Mouse (Mus musculus): ENCODE measurements around the gene AI661453. TPM values are rescaled to one million over a fixed set of nuclear protein-coding genes. Genes with fewer than 3 reads are reported as not detected.

AI661453 gene
- total and polyA plus RNA-seq, 3 experiments: not detected

GRCm38 (mm10) chr17:47454675-47455074 lies 18.3 kb downstream of the AI661453 start (continued):
- TF ChIP-seq NRF1 (IDR thresholded peaks at IDR 0.05; ENCODE audit: insufficient read depth, low read depth, low read length, poor library complexity, severe bottlenecking) (no peak), MAZ (IDR thresholded peaks at IDR 0.05; ENCODE audit: low read depth, low read length) (peak; percentile 51; the same call in 1 of the 2 replicates), POLR2AphosphoS5 (IDR thresholded peaks at IDR 0.05; ENCODE audit: borderline replicate concordance, low read depth, low read length) (no peak), ETS1 (IDR thresholded peaks at IDR 0.05; ENCODE audit: low read depth, low read length) (peak; percentile 26; the same call in 1 of the 2 replicates), USF1 (IDR thresholded peaks at IDR 0.05; ENCODE audit: low read depth, low read length) (no peak), ZMIZ1 (IDR thresholded peaks at IDR 0.05; ENCODE audit: low read depth, low read length) (no peak), TBP (IDR thresholded peaks at IDR 0.05; ENCODE audit: low read depth, low read length) (0 out of 2 replicates have a peak, but pooled peaks have one; percentile 33), MAFK (IDR thresholded peaks at IDR 0.05; ENCODE audit: borderline replicate concordance, low read depth, low read length) (no peak)

- H3K4me1 ChIP-seq (ENCODE audit: control insufficient read depth in 1 of 2, insufficient read depth in 2 of 2, low read length in 2 of 2): peaks cover 6 to 17% of the 10 kb centered on the region in 2 experiments
- H3K9me3 ChIP-seq (replicated peaks; ENCODE audit: insufficient read depth, low read length): no peaks in the 10 kb centered on the region
- no peak overlapping the region for H3K9ac ChIP-seq (ENCODE audit: control insufficient read depth, low read depth, low read length, poor library complexity, severe bottlenecking)
- peaks cover 0 to 1% of the 10 kb centered on the region in 2 experiments; a peak in 2 of 4 replicates for H3K27me3 ChIP-seq (ENCODE audit: control insufficient read depth in 1 of 2, insufficient read depth in 2 of 2, low read length in 2 of 2)
- TF ChIP-seq MXI1 (IDR thresholded peaks at IDR 0.05; ENCODE audit: low read depth, low read length) (no peak), MAZ (IDR thresholded peaks at IDR 0.05; ENCODE audit: low read depth, low read length) (no peak), USF2 (IDR thresholded peaks at IDR 0.05; ENCODE audit: borderline replicate concordance in 1 of 2, insufficient read depth in 1 of 2, low read depth in 1 of 2, low read length in 2 of 2) (no peak), CTCF (IDR thresholded peaks at IDR 0.05 in 2 of 3, conservative IDR thresholded peaks at IDR 0.05 in 1 of 3; ENCODE audit: control insufficient read depth in 1 of 3, insufficient read depth in 1 of 3, low read depth in 2 of 3, low read length in 3 of 3, poor library complexity in 1 of 3, severe bottlenecking in 1 of 3) (no peak), HCFC1 (IDR thresholded peaks at IDR 0.05; ENCODE audit: low read depth, low read length) (no peak), TBP (IDR thresholded peaks at IDR 0.05; ENCODE audit: low read depth, low read length) (no peak), CHD1 (IDR thresholded peaks at IDR 0.05; ENCODE audit: low read depth, low read length) (no peak), SIN3A (IDR thresholded peaks at IDR 0.05; ENCODE audit: low read length) (no peak), MEF2A (IDR thresholded peaks at IDR 0.05; ENCODE audit: extremely low read depth, insufficient replicate concordance, low read depth, low read length, poor library complexity, severe bottlenecking) (no peak), ZKSCAN1 (IDR thresholded peaks at IDR 0.05; ENCODE audit: low read depth, low read length) (no peak), CHD2 (IDR thresholded peaks at IDR 0.05; ENCODE audit: low read length) (no peak), GATA1 (IDR thresholded peaks at IDR 0.05; ENCODE audit: low read depth, low read length) (no peak)
- no peak overlapping the region for H3K27ac ChIP-seq (ENCODE audit: control insufficient read depth, low read depth, low read length)
- peaks cover 0 to 4% of the 10 kb centered on the region in 2 experiments; a peak in 1 of 4 replicates for H3K36me3 ChIP-seq (ENCODE audit: control insufficient read depth in 1 of 2, insufficient read depth in 2 of 2, low read length in 2 of 2)
- H3K4me3 ChIP-seq (ENCODE audit: control insufficient read depth in 1 of 2, insufficient read depth in 1 of 2, low read depth in 2 of 2, low read length in 2 of 2): no peak overlapping the region
- no peak for DNase-seq (ENCODE audit: low read depth, low spot score)
- H3K79me2 ChIP-seq (ENCODE audit: control insufficient read depth, insufficient read depth, low read length, poor library complexity): no peaks in the 10 kb centered on the region
Observed at GRCm38 (mm10) chr17:47458310-47458709, 21.9 kb downstream of the AI661453 start.
